Mouse (Mus musculus): ENCODE measurements around the gene Bloc1s3. TPM values are rescaled to one million over a fixed set of nuclear protein-coding genes. Genes with fewer than 3 reads are reported as not detected.
"Not testable (repeated sequence)": the region's sequence is repeated elsewhere in the genome, so short reads cannot be mapped to it uniquely, and the experiment has no call there.

The Bloc1s3 gene
- total RNA-seq, 2 experiments from 2014 or later = 6.4 to 7.0 TPM

- no peak for DNase-seq (ENCODE audit: low spot score in 2 of 2)
Observed at GRCm38 (mm10) chr7:19520032-19520431, 11.9 kb upstream of the Bloc1s3 start.

DNA sequence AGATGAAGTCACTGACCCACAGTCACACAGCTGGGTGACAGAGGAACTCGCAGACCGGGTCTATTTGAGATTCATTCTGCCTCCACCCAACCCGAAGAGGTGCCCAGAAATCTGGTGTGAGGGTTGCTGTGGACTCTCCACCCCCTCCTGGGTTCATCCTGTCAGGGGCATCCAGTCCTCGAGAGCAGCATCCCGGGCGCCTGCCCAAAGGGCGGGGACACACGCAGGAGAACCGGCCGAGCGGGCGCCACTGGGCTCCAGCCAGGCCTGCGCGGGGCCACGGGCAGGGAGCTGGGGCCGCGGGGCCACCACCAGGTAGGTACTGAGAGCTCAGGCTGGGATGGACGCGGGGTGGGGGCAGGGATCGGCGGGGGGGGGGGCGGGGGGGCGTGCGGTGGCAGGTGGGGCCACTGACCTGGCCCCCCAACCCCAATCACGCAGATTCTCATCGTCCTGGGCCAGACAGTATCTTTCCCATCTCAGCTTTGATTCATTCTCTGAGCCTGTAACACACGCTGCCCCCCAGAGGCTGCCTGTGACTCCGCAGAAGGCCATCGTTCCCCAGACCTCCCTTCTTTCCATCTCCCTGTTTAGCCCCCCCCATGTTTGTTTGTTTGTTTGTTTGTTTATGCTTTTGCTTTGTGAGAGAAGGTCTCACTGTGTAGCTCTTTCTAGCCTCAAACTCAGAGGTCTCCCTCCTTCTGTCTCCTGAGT, 9.6 kb upstream of the Bloc1s3 start, which contains the start of gene Nkpd1:
TSS of gene Nkpd1 (plus strand) at position 187 of the 714 bp plus-strand sequence.
- no peak for DNase-seq (ENCODE audit: low spot score in 2 of 2)

- no peak for DNase-seq (ENCODE audit: low spot score in 2 of 2)
Observed at GRCm38 (mm10) chr7:19512353-19512752, 4.2 kb upstream of the Bloc1s3 start.

DNA sequence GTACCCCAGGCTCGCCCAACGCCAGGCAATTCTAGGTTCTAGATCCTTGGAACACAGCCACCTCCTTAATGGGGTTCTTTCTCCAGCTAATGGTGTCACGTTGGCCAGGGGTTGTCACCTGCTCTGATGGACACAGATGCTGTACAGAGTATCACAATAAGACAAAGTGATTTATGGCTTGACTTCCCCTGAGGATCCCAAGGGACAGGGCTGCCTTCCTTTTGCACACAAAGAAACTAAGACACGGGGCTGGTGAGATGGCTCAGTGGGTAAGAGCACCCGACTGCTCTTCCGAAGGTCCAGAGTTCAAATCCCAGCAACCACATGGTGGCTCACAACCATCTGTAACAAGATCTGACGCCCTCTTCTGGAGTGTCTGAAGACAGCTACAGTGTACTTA, 3.8 kb upstream of the Bloc1s3 start:
- not testable (repeated sequence) for DNase-seq (ENCODE audit: low spot score in 2 of 2)

DNA sequence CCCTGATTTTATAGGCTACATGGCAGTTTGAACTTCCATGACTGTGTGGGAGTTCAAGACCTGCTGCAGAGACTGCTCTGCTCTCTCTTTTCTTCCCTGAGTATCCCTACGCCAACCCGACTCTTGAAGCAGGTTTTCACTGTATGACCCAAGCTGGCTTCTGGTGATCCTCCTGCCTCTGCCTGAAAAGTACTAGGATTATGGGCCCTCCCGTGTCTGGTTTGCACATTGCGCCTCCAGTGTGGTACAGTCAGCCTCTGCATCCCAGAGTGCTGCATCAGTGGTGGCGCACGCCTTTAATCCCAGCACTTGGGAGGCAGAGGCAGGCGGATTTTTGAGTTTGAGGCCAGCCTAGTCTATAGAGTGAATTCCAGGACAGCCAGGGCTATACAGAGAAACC, 1.6 kb upstream of the Bloc1s3 start:
- DNase-seq (ENCODE audit: low spot score in 2 of 2) = no peak

DNA sequence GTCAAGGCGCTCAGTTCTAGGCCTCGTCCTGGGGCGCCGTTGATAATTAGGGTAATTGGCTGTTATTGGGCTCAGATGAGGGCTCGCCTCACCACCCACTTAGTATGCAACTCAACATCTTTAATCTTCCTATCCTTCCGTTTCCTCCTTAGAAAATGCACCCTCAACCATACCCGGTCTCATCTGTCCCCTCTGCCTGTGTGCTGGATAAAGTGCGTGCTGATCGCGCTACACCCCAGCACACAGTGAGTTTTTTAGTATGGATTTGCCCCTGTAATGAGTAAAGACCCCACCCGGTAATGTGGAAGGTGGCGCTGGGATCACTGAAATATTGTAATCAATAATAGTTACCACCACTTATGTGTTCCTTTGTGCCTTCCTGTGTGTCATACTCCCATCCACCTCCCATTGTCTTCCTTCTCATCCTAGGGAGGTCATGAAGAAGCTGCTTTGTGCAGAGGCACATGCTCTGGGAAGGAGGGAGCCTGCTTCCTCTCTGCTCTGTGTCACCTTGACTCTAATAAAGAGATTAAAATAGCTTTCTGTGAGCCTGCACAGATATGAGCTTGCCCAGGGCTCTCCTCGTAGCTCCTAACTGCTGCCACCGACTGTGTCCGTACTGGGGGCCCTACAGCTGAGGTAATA, 879 bp upstream of the Bloc1s3 start:
- no peak for DNase-seq (ENCODE audit: low spot score in 2 of 2)

- DNase-seq (ENCODE audit: low spot score in 2 of 2) = no peak
Observed at GRCm38 (mm10) chr7:19507612-19507981, 570 bp downstream of the Bloc1s3 start.

DNA sequence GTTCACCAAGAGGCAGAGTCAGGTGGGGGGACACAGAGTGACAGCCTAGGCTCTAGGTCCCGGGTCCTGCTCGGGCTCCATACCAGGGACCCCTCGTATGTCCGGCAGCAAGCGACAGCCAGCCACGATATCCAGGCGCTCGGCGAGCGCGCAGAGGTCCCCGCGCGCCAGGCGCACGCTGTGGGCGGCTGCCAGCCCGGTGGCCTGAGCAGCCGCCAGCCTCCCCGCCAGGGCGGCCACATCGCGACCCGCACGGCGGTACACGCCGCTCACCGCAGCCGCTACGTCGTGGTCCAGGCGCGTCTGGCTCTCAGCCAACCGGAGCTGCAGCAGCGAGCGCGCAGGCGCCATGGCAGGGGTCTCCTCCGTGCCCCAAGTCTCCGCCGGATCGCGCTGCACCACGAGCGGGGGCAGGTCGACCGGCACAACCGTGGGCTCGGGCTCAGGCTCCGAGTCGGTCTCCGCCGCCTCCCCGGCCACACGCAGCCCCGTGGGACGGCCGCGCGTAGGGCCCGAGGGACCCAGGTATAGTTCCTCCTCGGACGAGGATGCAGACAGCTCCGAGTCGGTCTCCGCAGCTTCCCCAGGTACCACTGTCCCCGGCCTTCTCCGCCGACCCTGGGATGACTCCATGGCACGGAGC, 1.1 kb downstream of the Bloc1s3 start:
- DNase-seq (ENCODE audit: low spot score in 2 of 2) = peak in 1 of 2 experiments; percentile 39

DNA sequence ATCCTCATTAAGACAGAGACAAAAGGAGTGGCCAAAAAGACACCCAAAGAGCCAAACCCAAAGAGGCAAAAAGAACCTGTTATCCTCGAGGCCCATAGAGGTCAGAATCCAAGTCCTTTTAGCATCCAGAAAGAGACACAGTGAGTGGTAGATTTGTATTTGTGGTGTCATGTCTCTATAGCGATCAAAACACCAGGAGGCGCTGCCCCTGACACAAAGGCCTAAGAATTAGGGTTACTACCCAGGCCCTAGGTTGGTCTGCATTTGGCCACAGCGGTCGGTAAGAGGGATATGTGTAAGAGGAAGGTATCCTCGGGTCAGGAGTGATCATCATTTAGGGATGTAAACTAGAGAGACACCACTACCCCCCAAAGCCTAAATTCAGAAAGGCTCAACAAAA, 1.8 kb downstream of the Bloc1s3 start:
- DNase-seq (ENCODE audit: low spot score in 2 of 2) = no peak

GRCm38 (mm10) chr7:19503481-19504068, 4.6 kb downstream of the Bloc1s3 start:
- DNase-seq (ENCODE audit: low spot score in 2 of 2) = peak in 1 of 2 experiments; percentile 50

DNA sequence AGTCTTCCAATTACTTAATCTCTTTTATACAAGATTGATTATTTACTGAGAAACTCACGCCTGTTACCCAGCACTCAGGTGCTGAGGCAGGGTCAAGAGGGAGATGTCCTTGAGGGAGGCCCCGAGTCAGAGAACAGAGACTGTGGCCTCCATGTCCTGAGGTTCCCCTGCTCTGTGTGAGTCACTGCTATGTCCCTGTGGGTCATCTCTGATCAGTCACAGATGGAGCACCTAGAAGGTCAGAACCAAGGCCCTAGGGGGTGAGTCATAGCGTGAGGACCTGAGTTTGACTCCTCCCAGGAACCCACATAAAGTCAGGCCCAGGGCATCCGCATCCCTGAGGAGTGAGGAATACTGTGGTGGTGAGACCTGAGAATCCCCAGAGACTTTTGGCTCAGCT, 6.5 kb downstream of the Bloc1s3 start:
- DNase-seq (ENCODE audit: low spot score in 2 of 2) = no peak

DNA sequence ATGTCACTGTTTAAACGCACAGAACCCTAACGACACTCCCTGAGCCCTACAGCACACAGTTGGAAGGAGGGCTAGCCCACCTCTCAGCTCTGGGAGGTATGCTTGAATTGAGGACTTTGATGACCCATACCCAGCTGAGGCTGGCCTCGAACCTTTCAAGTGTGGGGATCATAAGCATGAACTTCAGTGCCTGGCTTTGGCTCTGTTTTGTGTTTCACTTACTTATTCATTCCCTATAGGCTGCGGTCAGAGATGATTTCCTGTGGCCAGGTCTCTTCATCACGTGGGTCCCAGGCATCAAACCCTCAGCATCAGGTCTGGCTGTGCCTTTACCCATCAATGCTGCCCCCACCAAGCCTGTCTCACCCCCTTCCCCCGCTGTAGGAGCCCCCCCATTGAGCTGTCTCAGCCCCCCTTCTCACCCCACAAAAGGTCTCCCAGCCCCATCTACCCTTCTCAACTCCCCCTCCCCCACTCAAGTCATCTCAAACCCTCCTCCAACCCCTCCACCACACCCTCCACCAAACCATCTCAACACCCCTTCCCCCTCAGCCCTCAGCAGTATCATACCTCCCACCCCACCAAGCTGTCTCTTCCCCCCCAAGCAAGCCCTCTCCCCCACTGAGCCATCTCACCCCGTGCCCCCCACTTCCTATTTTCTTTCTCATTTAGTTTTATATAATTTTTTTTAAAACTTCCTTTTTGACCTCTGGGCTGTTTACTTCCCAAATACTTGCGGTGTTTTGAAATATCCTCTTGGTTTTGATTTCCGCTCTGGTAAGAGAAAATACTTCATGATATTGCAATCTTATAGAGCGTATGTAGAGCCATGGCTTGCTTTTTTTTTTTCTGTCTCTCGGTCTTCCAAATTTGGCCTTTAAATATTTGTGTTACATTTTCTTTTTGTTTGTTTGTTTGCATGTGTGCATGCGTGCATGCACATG, 7.5 kb downstream of the Bloc1s3 start:
- DNase-seq (ENCODE audit: low spot score in 2 of 2) = no peak

GRCm38 (mm10) chr7:19498326-19498725, 9.8 kb downstream of the Bloc1s3 start:
- DNase-seq (ENCODE audit: low spot score in 2 of 2) = no peak

GRCm38 (mm10) chr7:19496214-19496555, 12.0 kb downstream of the Bloc1s3 start:
- DNase-seq (ENCODE audit: low spot score in 2 of 2) = no peak

DNA sequence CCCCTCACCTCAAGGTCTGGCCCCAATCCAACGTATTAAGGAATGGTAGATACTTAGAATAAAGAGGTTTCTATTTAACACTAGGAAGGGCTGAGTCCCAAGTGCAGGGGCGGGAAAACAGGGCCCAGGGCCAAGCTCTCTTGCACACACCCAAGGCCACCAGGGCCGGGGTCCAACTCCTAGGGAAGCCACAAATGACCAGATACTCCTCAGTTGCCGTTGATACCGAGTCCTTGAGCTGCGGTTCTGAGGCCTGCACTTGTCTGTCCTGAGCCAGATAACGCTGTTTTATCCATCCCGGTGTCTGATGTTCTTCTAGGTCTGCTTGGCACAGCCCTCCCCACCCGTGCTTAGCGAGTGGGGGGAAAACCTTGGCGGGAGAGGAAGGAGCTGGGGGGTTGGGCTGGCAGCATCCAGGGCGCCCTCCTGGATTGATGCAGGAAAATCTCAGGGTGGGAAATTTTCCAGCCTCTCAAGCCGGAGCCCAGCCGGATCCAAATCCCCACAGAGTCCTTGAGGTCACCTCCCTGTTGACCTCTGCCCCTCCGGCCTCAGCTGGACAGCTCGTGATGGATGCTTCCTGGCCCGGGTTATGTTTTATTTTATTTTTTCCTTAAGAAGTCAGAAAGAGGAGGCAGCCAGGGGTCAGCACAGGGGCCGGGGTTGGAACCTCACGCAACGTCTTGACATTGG, 12.5 kb downstream of the Bloc1s3 start:
- DNase-seq (ENCODE audit: low spot score in 2 of 2) = no peak

DNA sequence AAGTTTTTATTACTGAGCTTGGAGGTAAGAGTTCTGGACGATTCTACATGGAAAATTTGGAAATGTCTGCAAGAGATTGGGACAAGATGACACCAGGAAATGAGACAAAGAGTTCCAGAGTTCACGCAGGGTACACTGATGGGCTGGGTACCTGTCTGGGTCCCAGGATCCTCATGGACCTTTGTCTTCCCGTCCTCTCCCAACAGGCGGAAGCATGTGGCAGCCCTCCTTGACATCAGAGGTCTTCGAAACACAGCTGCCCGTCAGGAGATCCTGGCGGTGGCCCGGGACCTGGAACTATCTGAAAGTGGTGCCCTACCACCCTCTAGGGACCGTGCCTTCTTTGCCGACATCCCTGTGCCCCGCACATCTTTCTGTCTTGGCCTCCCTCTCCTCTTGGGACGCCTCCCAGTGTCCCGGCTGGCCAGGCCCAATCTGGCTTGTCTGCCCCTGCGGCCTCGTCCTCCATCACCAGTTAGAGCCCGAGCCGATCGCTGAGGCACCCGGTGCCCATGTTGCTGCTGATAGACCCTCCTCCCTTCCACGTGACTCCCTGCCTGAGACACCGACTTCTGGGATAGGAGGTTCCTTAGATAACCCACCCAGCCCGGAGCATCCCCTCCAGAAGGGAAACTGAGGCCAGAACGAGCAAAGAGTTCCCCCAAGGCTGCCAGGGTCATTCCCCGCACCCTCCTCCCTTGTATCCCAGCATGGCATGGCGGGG, 13.3 kb downstream of the Bloc1s3 start:
- DNase-seq (ENCODE audit: low spot score in 2 of 2) = no peak

- no peak for DNase-seq (ENCODE audit: low spot score in 2 of 2)
Observed at GRCm38 (mm10) chr7:19491731-19492130, 16.4 kb downstream of the Bloc1s3 start.

DNA sequence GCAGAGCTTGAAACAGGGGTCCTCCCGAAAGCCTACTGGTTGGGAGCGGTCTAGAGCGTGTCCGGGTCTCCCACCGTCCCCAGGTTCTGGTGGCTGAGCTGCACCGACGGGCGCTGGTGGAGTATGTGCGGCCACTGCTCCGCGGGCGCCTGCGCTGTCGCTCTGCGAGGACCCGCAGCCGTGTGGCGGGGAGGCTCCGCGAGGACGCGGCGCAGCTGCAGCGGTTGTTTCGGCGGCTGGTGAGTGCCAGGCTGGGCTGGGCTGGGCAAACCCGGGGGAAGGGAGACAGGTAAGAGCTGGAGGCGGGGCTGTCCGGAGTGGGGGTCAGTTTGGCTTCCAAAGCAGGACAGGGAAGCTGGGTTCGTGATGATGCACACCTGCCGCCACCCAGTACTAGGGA, 18.6 kb downstream of the Bloc1s3 start:
- no peak for DNase-seq (ENCODE audit: low spot score in 2 of 2)

DNA sequence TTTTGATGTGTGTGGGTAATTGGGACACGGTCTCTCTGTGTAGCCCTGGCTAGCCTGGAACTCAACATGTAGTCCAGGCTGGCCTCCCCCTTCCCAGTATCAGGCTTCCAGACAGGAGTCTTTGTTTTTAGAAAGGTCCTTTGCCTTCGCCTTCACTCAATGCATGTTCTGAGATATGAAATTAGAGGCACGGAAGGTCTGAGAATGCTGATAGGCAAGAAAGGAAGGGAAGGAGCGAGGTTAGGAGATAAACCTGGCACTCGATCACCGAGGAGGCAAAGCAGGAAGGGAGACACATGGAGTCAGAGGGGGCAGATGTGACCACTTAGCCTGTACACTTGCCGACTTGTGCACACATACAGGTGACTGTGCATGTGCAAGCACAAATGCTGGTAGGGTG, 21.6 kb downstream of the Bloc1s3 start:
- DNase-seq (ENCODE audit: low spot score in 2 of 2) = no peak

DNA sequence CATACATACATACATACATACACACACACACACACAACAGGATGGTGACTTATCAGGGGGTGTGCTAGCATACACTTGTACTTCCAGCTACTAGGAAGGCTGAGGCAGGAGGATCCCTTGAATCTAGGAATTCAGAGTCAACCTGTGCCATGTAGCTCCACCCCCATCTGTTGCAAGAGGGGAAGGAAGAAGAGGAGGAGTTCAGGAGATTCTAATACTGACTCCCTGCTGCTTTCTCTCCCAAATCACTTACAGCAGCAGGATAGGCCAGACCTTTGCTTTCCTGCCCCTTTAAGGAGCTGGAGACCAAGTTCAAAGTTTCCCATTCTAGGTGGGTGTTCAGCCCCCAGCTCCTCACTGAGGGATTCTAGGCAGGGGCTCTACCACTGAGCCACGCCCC, 22.7 kb downstream of the Bloc1s3 start:
- no peak for DNase-seq (ENCODE audit: low spot score in 2 of 2)
